In genomic region chr14:97101090-97101675, GRCm38 (mm10) we compare ENCODE assay signal across 24 mouse cellular contexts.
DNase-seq lines count a peak whose midpoint lies in the region; ATAC-seq lines count a peak whose summit lies in the region.
"Had no signal": no experiment of that assay in that cellular context is flagged by ENCODE, and none has a peak within 500 bp of the region (broad histone marks: within the 10 kb centered on the region; RNA-seq: fewer than 3 reads in every experiment).

No protein-coding gene starts in this region.

- H3K9me3 ChIP-seq in neural tube, embryonic 12.5 days = no peaks in the 10 kb centered on the region
- no peaks in the 10 kb centered on the region for H3K9me3 ChIP-seq in neural tube, embryonic 15.5 days (replicated peaks)
- no peaks in the 10 kb centered on the region for H3K9me3 ChIP-seq in hindbrain, embryonic 12.5 days (replicated peaks)
- H3K9me3 ChIP-seq: embryonic facial prominence, embryonic 12.5 days; heart, embryonic 13.5 days; limb, embryonic 13.5 days; liver, embryonic 13.5 days; neural tube, embryonic 13.5 days had no signal

- WGBS in neural tube, embryonic 12.5 days = 63% methylated on average over 4 of the region's 4 CpGs
- WGBS in neural tube, embryonic 15.5 days = 50% methylated on average over 4 of the region's 4 CpGs
- 63% methylated on average over 4 of the region's 4 CpGs for WGBS in hindbrain, embryonic 12.5 days

- H3K9ac ChIP-seq in neural tube, embryonic 12.5 days = no peak overlapping the region
- H3K9ac ChIP-seq in neural tube, embryonic 15.5 days (replicated peaks) = no peak overlapping the region
- H3K9ac ChIP-seq in hindbrain, embryonic 12.5 days = no peak overlapping the region
- H3K9ac ChIP-seq: embryonic facial prominence, embryonic 12.5 days; heart, embryonic 13.5 days; limb, embryonic 13.5 days; liver, embryonic 13.5 days; lung, embryonic 14.5 days; neural tube, embryonic 13.5 days had no signal

- ATAC-seq in neural tube, embryonic 12.5 days (ENCODE audit: low FRiP score, low read depth) = peak; percentile 56; the same call in 1 of the 2 replicates
- ATAC-seq in neural tube, embryonic 15.5 days (ENCODE audit: low FRiP score) = no peak
- ATAC-seq in hindbrain, embryonic 12.5 days (ENCODE audit: low FRiP score) = peak; percentile 52
- ATAC-seq in erythroid progenitor cell, adult 5-6 weeks (replicated peaks; ENCODE audit: low FRiP score, poor library complexity, severe bottlenecking) = no peak
- ATAC-seq: activated CD4-positive, CD25-positive, alpha-beta regulatory T cell, adult 4 months; CD4-positive, CD25-positive, alpha-beta regulatory T cell, adult 4 months had no signal

- H3K36me3 ChIP-seq in neural tube, embryonic 12.5 days = no peaks in the 10 kb centered on the region
- no peaks in the 10 kb centered on the region for H3K36me3 ChIP-seq in neural tube, embryonic 15.5 days
- no peaks in the 10 kb centered on the region for H3K36me3 ChIP-seq in hindbrain, embryonic 12.5 days
- H3K36me3 ChIP-seq: embryonic facial prominence, embryonic 12.5 days; heart, embryonic 13.5 days; limb, embryonic 13.5 days; liver, embryonic 13.5 days; neural tube, embryonic 13.5 days had no signal

- no peak overlapping the region for H3K4me2 ChIP-seq in neural tube, embryonic 12.5 days (replicated peaks)
- H3K4me2 ChIP-seq in neural tube, embryonic 15.5 days = no peak overlapping the region
- no peak overlapping the region for H3K4me2 ChIP-seq in hindbrain, embryonic 12.5 days (replicated peaks)
- H3K4me2 ChIP-seq: embryonic facial prominence, embryonic 12.5 days; heart, embryonic 13.5 days; limb, embryonic 13.5 days; liver, embryonic 13.5 days; lung, embryonic 14.5 days; neural tube, embryonic 13.5 days had no signal

- H3K4me3 ChIP-seq in neural tube, embryonic 12.5 days = no peak overlapping the region
- no peak overlapping the region for H3K4me3 ChIP-seq in neural tube, embryonic 15.5 days (replicated peaks)
- H3K4me3 ChIP-seq in hindbrain, embryonic 12.5 days = no peak overlapping the region
- H3K4me3 ChIP-seq: embryonic facial prominence, embryonic 12.5 days; heart, embryonic 13.5 days; limb, embryonic 13.5 days; liver, embryonic 13.5 days; neural tube, embryonic 13.5 days had no signal

- H3K27ac ChIP-seq in neural tube, embryonic 12.5 days = no peak overlapping the region
- no peak overlapping the region for H3K27ac ChIP-seq in neural tube, embryonic 15.5 days (replicated peaks)
- no peak overlapping the region for H3K27ac ChIP-seq in hindbrain, embryonic 12.5 days
- H3K27ac ChIP-seq: embryonic facial prominence, embryonic 12.5 days; heart, embryonic 13.5 days; limb, embryonic 13.5 days; liver, embryonic 13.5 days; neural tube, embryonic 13.5 days had no signal

- H3K27me3 ChIP-seq in neural tube, embryonic 12.5 days (replicated peaks) = no peaks in the 10 kb centered on the region
- no peaks in the 10 kb centered on the region for H3K27me3 ChIP-seq in neural tube, embryonic 15.5 days (replicated peaks)
- H3K27me3 ChIP-seq in hindbrain, embryonic 12.5 days = no peaks in the 10 kb centered on the region
- H3K27me3 ChIP-seq: embryonic facial prominence, embryonic 12.5 days; heart, embryonic 13.5 days; limb, embryonic 13.5 days; liver, embryonic 13.5 days; neural tube, embryonic 13.5 days had no signal

- H3K4me1 ChIP-seq in neural tube, embryonic 12.5 days = no peaks in the 10 kb centered on the region
- H3K4me1 ChIP-seq in neural tube, embryonic 15.5 days = no peaks in the 10 kb centered on the region
- H3K4me1 ChIP-seq in hindbrain, embryonic 12.5 days = no peaks in the 10 kb centered on the region
- H3K4me1 ChIP-seq: embryonic facial prominence, embryonic 12.5 days; heart, embryonic 13.5 days; limb, embryonic 13.5 days; liver, embryonic 13.5 days; neural tube, embryonic 13.5 days had no signal

- DNase-seq in embryo, embryonic 11 days = peak; percentile 10
- no peak for DNase-seq in embryo, embryonic 10.5 days (ENCODE audit: low spot score)
- no peak for DNase-seq in kidney, postnatal 36 days
- DNase-seq in cerebellum, adult 9-10 months = no peak
- DNase-seq: adrenal gland, postnatal 10 days; cerebellum, adult 2 months; heart, postnatal 36 days; kidney, adult 9 months; kidney, postnatal 25 days; layer of hippocampus, adult 9-11 months; liver, embryonic 13.5 days; lung, embryonic 14.5 days; lung, postnatal 4 days; thymus, postnatal 4 days had no signal

Comparison
In these comparisons a context has a peak if more than half of its experiments do, and no peak if none do; other contexts are left out.
1. ATAC-seq: peak in neural tube, embryonic 12.5 days (single experiment) and hindbrain, embryonic 12.5 days (single experiment); none in neural tube, embryonic 15.5 days (single experiment) and erythroid progenitor cell, adult 5-6 weeks (single experiment).